Mouse (Mus musculus) small intestine, adult 2 months (tissue): ENCODE measurements around the gene Cacna1i. TPM values are rescaled to one million over a fixed set of nuclear protein-coding genes. Genes with fewer than 3 reads are reported as not detected.

Experiments used
- H3K27ac ChIP-seq: fragments of 200-500 bp; 2 replicates; pipeline ENCODE4 v1.5.1; 2012; ENCODE audit warnings: low read depth, low read length, control low read depth, inconsistent platforms; ENCODE audit not compliant: insufficient read depth
- H3K27me3 ChIP-seq: fragments of 200-500 bp; 2 replicates; pipeline ENCODE4 v1.6.1; 2012; ENCODE audit warnings: mild to moderate bottlenecking, moderate library complexity, low read length, inconsistent platforms; ENCODE audit not compliant: control insufficient read depth, insufficient read depth
- H3K36me3 ChIP-seq: fragments of 200-500 bp; 2 replicates; pipeline ENCODE4 v1.6.1; 2012; ENCODE audit warnings: mild to moderate bottlenecking, low read length, control low read depth, inconsistent platforms; ENCODE audit not compliant: control insufficient read depth, insufficient read depth
- H3K4me1 ChIP-seq: fragments of 200-500 bp; 2 replicates; pipeline ENCODE4 v1.6.1; 2012; ENCODE audit warnings: low read length, inconsistent platforms, mixed read lengths; ENCODE audit not compliant: control insufficient read depth, insufficient read depth, insufficient read length
- H3K4me3 ChIP-seq: fragments of 200-500 bp; 2 replicates; pipeline ENCODE4 v1.5.1; 2012; ENCODE audit warnings: low read depth, mild to moderate bottlenecking, control low read depth, inconsistent platforms, low read length, moderate library complexity
- CTCF ChIP-seq: fragments of 200-500 bp; IDR thresholded peaks from 2 replicates; pipeline ENCODE4 v1.5.1; 2012; ENCODE audit warnings: low read depth, mild to moderate bottlenecking, control low read depth, inconsistent platforms, low read length, moderate library complexity, mixed read lengths; ENCODE audit not compliant: insufficient replicate concordance, insufficient read length; ENCODE audit errors: extremely low read depth
- POLR2A ChIP-seq: fragments of 200-500 bp; IDR thresholded peaks from 2 replicates; pipeline ENCODE4 v1.6.1; 2012; ENCODE audit warnings: low read depth, mild to moderate bottlenecking, control low read depth, inconsistent platforms, low read length, moderate library complexity
- WGBS: fragments of 180-500 bp; shearing (Covaris S2); methylation state at CpG from one replicate; pipeline ENCODE4 v1.1.7; 2018; 5-methylcytosine and 5-hydroxymethylcytosine counted together
- polyA plus RNA-seq: library from polyadenylated mRNA; depleted of rRNA; stranded (reverse); fragments of >200 nt; gene quantifications from 2 replicates; pipeline ENCODE4 v1.2.3, GENCODE M21; 2012

Gene Cacna1i
- polyA plus RNA-seq, 1 experiment = 0.85 TPM

- H3K36me3 ChIP-seq = no peaks in the 10 kb centered on the region
Measured at GRCm38 (mm10) chr15:80401387-80401898, 114.4 kb downstream of the Cacna1i start.

GRCm38 (mm10) chr15:80401980-80402379, 114.9 kb downstream of the Cacna1i start:
- no peak for TF ChIP-seq POLR2A
- TF ChIP-seq CTCF = no peak
- Histone ChIP-seq H3K4me3 (no peak overlapping the region), H3K4me1 (no peaks in the 10 kb centered on the region), H3K36me3 (no peaks in the 10 kb centered on the region), H3K27me3 (no peaks in the 10 kb centered on the region), H3K27ac (no peak overlapping the region)
- WGBS = 75% methylated on average over 8 of the region's 8 CpGs

More at GRCm38 (mm10) chr15:80401387-80401898, 114.4 kb downstream of the Cacna1i start:
- Histone ChIP-seq H3K4me1 (no peaks in the 10 kb centered on the region), H3K27ac (no peak overlapping the region), H3K4me3 (no peak overlapping the region), H3K27me3 (no peaks in the 10 kb centered on the region)
- TF ChIP-seq POLR2A (no peak), CTCF (no peak)
- WGBS = 21% methylated on average over 2 of the region's 2 CpGs

GRCm38 (mm10) chr15:80407873-80408272, 120.8 kb downstream of the Cacna1i start:
- no peaks in the 10 kb centered on the region for H3K27me3 ChIP-seq
- H3K36me3 ChIP-seq = no peaks in the 10 kb centered on the region
- 26% methylated on average over 1 of the region's 1 CpGs for WGBS
- no peaks in the 10 kb centered on the region for H3K4me1 ChIP-seq
- H3K27ac ChIP-seq = no peak overlapping the region
- TF ChIP-seq CTCF (no peak), POLR2A (no peak)
- no peak overlapping the region for H3K4me3 ChIP-seq

GRCm38 (mm10) chr15:80410661-80411060, 123.6 kb downstream of the Cacna1i start:
- Histone ChIP-seq H3K27ac (no peak overlapping the region), H3K4me1 (no peaks in the 10 kb centered on the region), H3K4me3 (no peak overlapping the region), H3K36me3 (no peaks in the 10 kb centered on the region), H3K27me3 (no peaks in the 10 kb centered on the region)
- TF ChIP-seq CTCF (no peak), POLR2A (no peak)
- WGBS = 45% methylated on average over 7 of the region's 7 CpGs

- TF ChIP-seq POLR2A = no peak
- TF ChIP-seq CTCF = no peak
- no peaks in the 10 kb centered on the region for H3K4me1 ChIP-seq
- 77% methylated on average over 4 of the region's 4 CpGs for WGBS
- no peaks in the 10 kb centered on the region for H3K27me3 ChIP-seq
- no peak overlapping the region for H3K4me3 ChIP-seq
- H3K36me3 ChIP-seq = no peaks in the 10 kb centered on the region
- H3K27ac ChIP-seq = no peak overlapping the region
Measured at GRCm38 (mm10) chr15:80413070-80413469, 126.0 kb downstream of the Cacna1i start.

- H3K36me3 ChIP-seq = no peaks in the 10 kb centered on the region
- WGBS = 55% methylated on average over 17 of the region's 17 CpGs
- no peaks in the 10 kb centered on the region for H3K4me1 ChIP-seq
- H3K4me3 ChIP-seq = no peak overlapping the region
- TF ChIP-seq POLR2A (no peak), CTCF (no peak)
- no peaks in the 10 kb centered on the region for H3K27me3 ChIP-seq
- H3K27ac ChIP-seq = no peak overlapping the region
Measured at GRCm38 (mm10) chr15:80413988-80414721, 127.1 kb downstream of the Cacna1i start.

- Histone ChIP-seq H3K36me3 (no peaks in the 10 kb centered on the region), H3K27me3 (no peaks in the 10 kb centered on the region), H3K4me1 (no peaks in the 10 kb centered on the region), H3K4me3 (no peak overlapping the region), H3K27ac (no peak overlapping the region)
- 82% methylated on average over 4 of the region's 4 CpGs for WGBS
- TF ChIP-seq POLR2A = no peak
- TF ChIP-seq CTCF = no peak
Measured at GRCm38 (mm10) chr15:80415132-80415531, 128.1 kb downstream of the Cacna1i start.
